Mouse (Mus musculus) kidney, adult 2 months (tissue): ENCODE results near the gene Fbxl19.

ENCODE experiments used
- CTCF ChIP-seq: fragments of 200-500 bp; conservative IDR thresholded peaks from 2 replicates; pipeline ENCODE4 v1.5.1; 2011; ENCODE audit warnings: low read depth, mild to moderate bottlenecking, control low read depth, low read length, moderate library complexity, mixed read lengths; ENCODE audit not compliant: insufficient read depth, insufficient read length
- POLR2A ChIP-seq: fragments of 200-500 bp; IDR thresholded peaks from one replicate; pipeline ENCODE4 v1.6.1; 2011; ENCODE audit warnings: low read depth, low read length, control low read depth

DNA sequence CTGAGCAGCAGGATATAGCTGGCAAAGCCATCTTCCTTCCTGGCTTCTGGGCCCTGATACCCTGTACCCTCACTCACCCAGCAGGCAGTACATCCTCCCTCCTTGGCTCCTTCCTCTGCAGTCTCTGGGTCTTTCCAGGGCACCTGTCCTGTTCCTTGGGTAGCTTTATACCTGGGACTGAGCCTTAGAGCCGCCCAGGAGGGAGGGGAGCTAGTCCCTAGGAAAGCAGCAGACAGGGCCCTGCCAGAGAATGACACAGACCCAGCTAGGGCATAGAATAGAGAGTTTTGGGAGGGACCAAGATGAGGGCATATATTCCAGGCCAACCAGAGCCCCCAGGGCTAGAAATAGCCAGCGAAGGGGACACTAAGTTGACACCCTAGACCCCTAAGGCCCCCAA is 18.9 kb upstream of the Fbxl19 start:
- no peak for TF ChIP-seq CTCF
- no peak for TF ChIP-seq POLR2A
